Mouse (Mus musculus) liver, adult 2 months (tissue): ENCODE results near the gene Lrrc1.

Source experiments
- CTCF ChIP-seq: fragments of 200-500 bp; IDR thresholded peaks from 2 replicates; pipeline ENCODE4 v1.5.1; 2011; ENCODE audit warnings: low read depth, low read length, control low read depth
- POLR2A ChIP-seq: fragments of 200-500 bp; IDR thresholded peaks from 2 replicates; pipeline ENCODE4 v1.6.1; 2011; ENCODE audit warnings: low read length, control low read depth; ENCODE audit not compliant: insufficient read depth; ENCODE audit errors: extremely low read depth

- no peak for TF ChIP-seq POLR2A
- TF ChIP-seq CTCF, result no peak
Observed at GRCm38 (mm10) chr9:77497173-77497572, 47.5 kb downstream of the Lrrc1 start.
